Mouse (Mus musculus): ENCODE data around the gene Engase. TPM values are rescaled to one million over a fixed set of nuclear protein-coding genes. Genes with fewer than 3 reads are reported as not detected.

Engase gene
- polyA plus RNA-seq, 1 experiment from 2014 or later: 5.4 TPM

GRCm38 (mm10) chr11:118438665-118439414, 37.8 kb upstream of the Engase start:
- 31% methylated on average over 11 of the region's 11 CpGs for WGBS
- H3K9me3 ChIP-seq (replicated peaks): no peaks in the 10 kb centered on the region
- H3K27ac ChIP-seq: no peak overlapping the region
- ATAC-seq (replicated peaks; ENCODE audit: low FRiP score): no peak
- peak overlapping the region; percentile 5; the same call in 1 of the 2 replicates for H3K9ac ChIP-seq
- no peak overlapping the region for H3K4me3 ChIP-seq (replicated peaks)
- H3K27me3 ChIP-seq: no peaks in the 10 kb centered on the region
- no peak overlapping the region for H3K4me2 ChIP-seq
- no peaks in the 10 kb centered on the region for H3K36me3 ChIP-seq
- H3K4me1 ChIP-seq: peaks cover 31% of the 10 kb centered on the region

DNA sequence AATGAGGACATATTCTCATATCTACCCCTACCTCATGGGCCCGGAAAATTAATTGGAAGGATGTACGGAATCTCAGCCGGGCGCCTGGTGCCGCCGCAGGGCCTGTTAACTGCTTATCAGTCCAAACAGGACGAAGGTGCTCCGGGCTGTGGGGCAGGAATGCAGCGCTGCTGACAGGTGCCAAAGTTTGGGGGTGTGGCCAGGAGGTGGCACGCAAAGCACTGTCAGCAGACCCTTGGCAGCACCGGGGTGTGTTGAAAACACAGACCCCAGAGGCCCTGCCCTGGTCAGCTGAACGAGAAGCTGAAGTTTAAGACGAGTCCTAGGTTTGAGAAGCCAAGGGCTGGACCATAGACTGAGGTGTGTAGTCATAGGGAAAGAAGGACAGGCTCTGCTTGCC, 33.9 kb upstream of the Engase start:
- H3K9ac ChIP-seq: no peak overlapping the region
- H3K4me3 ChIP-seq (replicated peaks): no peak overlapping the region
- 78% methylated on average over 13 of the region's 13 CpGs for WGBS
- no peak overlapping the region for H3K27ac ChIP-seq
- ATAC-seq (replicated peaks; ENCODE audit: low FRiP score): no peak
- 0 out of 2 replicates have a peak, but pooled peaks cover 4% of the 10 kb centered on the region for H3K27me3 ChIP-seq
- peaks cover 14% of the 10 kb centered on the region for H3K4me1 ChIP-seq
- no peaks in the 10 kb centered on the region for H3K9me3 ChIP-seq (replicated peaks)
- no peaks in the 10 kb centered on the region for H3K36me3 ChIP-seq
- H3K4me2 ChIP-seq: no peak overlapping the region

- H3K4me2 ChIP-seq: no peak overlapping the region
- WGBS: 35% methylated on average over 11 of the region's 11 CpGs
- no peak overlapping the region for H3K4me3 ChIP-seq (replicated peaks)
- ATAC-seq (replicated peaks; ENCODE audit: low FRiP score): peak; percentile 30; the same call in 1 of the 2 replicates
- H3K9me3 ChIP-seq (replicated peaks): no peaks in the 10 kb centered on the region
- 0 out of 2 replicates have a peak, but pooled peaks cover 4% of the 10 kb centered on the region for H3K27me3 ChIP-seq
- H3K9ac ChIP-seq: no peak overlapping the region
- H3K36me3 ChIP-seq: no peaks in the 10 kb centered on the region
- no peak overlapping the region for H3K27ac ChIP-seq
- peaks cover 12% of the 10 kb centered on the region for H3K4me1 ChIP-seq
Measured at GRCm38 (mm10) chr11:118443201-118443970, 33.2 kb upstream of the Engase start.

DNA sequence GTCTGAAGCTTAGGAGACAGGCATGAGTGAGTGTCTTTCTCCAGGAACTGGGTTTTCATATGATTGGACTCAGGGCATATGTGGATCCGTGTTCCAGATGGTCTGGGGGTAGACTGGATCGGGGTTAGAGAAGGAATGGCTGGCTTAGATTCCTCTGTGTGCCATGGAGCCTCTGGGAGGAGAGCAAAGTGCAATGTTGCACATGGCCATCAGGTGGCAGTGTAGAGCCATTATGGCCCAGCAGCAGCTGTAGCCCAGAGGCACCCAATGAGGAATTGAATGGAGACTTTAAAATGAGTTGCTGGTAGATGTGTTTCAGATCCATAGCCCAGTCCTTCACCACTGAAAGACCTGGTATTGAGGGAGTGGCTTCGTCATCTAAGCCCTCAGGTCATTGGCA, 30.8 kb upstream of the Engase start:
- 13% methylated on average over 3 of the region's 3 CpGs for WGBS
- peak; percentile 61; the same call in 1 of the 2 replicates for ATAC-seq (replicated peaks; ENCODE audit: low FRiP score)
- Histone ChIP-seq H3K27ac (no peak overlapping the region), H3K27me3 (0 out of 2 replicates have a peak, but pooled peaks cover 4% of the 10 kb centered on the region), H3K9me3 (replicated peaks) (no peaks in the 10 kb centered on the region), H3K4me3 (replicated peaks) (no peak overlapping the region), H3K36me3 (no peaks in the 10 kb centered on the region), H3K4me1 (no peaks in the 10 kb centered on the region), H3K4me2 (no peak overlapping the region), H3K9ac (no peak overlapping the region)

DNA sequence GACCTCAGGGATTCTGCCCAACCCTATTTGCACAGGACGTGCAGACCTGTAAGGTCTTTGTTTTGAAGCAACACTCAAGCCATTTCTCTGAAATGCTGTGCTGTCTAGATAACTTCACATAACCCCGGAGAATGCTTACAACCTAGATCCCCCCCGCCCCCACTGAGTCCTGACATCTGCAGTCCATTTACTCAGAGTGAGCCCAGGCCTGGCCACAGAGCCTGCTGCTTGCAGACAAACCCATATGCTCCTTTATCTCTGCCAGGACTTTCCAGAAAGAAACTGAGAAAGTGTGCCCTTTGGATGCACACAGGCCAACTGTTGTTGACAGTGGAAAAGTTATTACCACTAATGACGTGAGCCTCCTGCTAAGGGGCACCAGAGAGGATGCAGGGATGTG, 29.3 kb upstream of the Engase start:
- Histone ChIP-seq H3K27ac (no peak overlapping the region), H3K9ac (no peak overlapping the region), H3K9me3 (replicated peaks) (no peaks in the 10 kb centered on the region), H3K36me3 (no peaks in the 10 kb centered on the region), H3K27me3 (0 out of 2 replicates have a peak, but pooled peaks cover 4% of the 10 kb centered on the region), H3K4me2 (no peak overlapping the region), H3K4me3 (replicated peaks) (no peak overlapping the region), H3K4me1 (no peaks in the 10 kb centered on the region)
- WGBS: 63% methylated on average over 4 of the region's 4 CpGs
- ATAC-seq (replicated peaks; ENCODE audit: low FRiP score): no peak

DNA sequence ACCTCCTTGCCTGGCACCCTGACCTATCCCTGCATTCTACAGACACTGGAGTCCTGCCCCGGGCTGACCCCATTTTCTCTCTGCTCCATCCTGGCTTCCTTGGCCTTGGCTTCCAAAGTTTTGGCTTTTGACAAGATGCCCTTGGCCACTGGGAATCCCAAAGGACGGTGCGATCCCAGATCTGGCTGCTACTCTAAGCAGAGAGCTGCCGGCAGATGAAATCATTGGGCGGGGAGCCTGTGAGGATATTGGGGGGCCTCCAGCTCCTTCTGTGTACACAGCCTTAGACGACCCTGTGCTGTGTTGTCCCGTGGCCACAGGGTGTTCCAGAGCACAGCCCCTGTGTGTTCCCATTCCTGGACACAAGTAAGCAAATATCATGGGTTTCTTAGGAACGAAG, 28.2 kb upstream of the Engase start:
- 85% methylated on average over 8 of the region's 8 CpGs for WGBS
- ATAC-seq (replicated peaks; ENCODE audit: low FRiP score): no peak
- Histone ChIP-seq H3K27ac (no peak overlapping the region), H3K36me3 (no peaks in the 10 kb centered on the region), H3K9me3 (replicated peaks) (no peaks in the 10 kb centered on the region), H3K4me3 (replicated peaks) (no peak overlapping the region), H3K9ac (no peak overlapping the region), H3K27me3 (0 out of 2 replicates have a peak, but pooled peaks cover 4% of the 10 kb centered on the region), H3K4me1 (no peaks in the 10 kb centered on the region), H3K4me2 (no peak overlapping the region)

- ATAC-seq (replicated peaks; ENCODE audit: low FRiP score): no peak
- Histone ChIP-seq H3K9ac (no peak overlapping the region), H3K27me3 (no peaks in the 10 kb centered on the region), H3K36me3 (no peaks in the 10 kb centered on the region), H3K9me3 (replicated peaks) (no peaks in the 10 kb centered on the region), H3K27ac (no peak overlapping the region), H3K4me3 (replicated peaks) (no peak overlapping the region), H3K4me1 (no peaks in the 10 kb centered on the region), H3K4me2 (no peak overlapping the region)
- WGBS: 89% methylated on average over 6 of the region's 6 CpGs
Measured at GRCm38 (mm10) chr11:118451211-118451610, 25.4 kb upstream of the Engase start.

GRCm38 (mm10) chr11:118452955-118453354, 23.7 kb upstream of the Engase start:
- Histone ChIP-seq H3K4me1 (no peaks in the 10 kb centered on the region), H3K4me2 (no peak overlapping the region), H3K9me3 (replicated peaks) (no peaks in the 10 kb centered on the region), H3K4me3 (replicated peaks) (no peak overlapping the region), H3K9ac (no peak overlapping the region), H3K36me3 (no peaks in the 10 kb centered on the region), H3K27ac (no peak overlapping the region), H3K27me3 (no peaks in the 10 kb centered on the region)
- ATAC-seq (replicated peaks; ENCODE audit: low FRiP score): no peak
- WGBS: 63% methylated on average over 2 of the region's 2 CpGs

GRCm38 (mm10) chr11:118453886-118454671, 22.6 kb upstream of the Engase start:
- Histone ChIP-seq H3K27ac (no peak overlapping the region), H3K4me3 (replicated peaks) (no peak overlapping the region), H3K9ac (no peak overlapping the region), H3K4me2 (no peak overlapping the region), H3K36me3 (no peaks in the 10 kb centered on the region), H3K27me3 (no peaks in the 10 kb centered on the region), H3K9me3 (replicated peaks) (no peaks in the 10 kb centered on the region), H3K4me1 (peaks cover 5% of the 10 kb centered on the region)
- WGBS: 75% methylated on average over 11 of the region's 11 CpGs
- no peak for ATAC-seq (replicated peaks; ENCODE audit: low FRiP score)

- Histone ChIP-seq H3K27ac (no peak overlapping the region), H3K4me3 (replicated peaks) (no peak overlapping the region), H3K36me3 (no peaks in the 10 kb centered on the region), H3K9ac (no peak overlapping the region), H3K4me2 (no peak overlapping the region), H3K27me3 (no peaks in the 10 kb centered on the region), H3K4me1 (peaks cover 12% of the 10 kb centered on the region), H3K9me3 (replicated peaks) (0 out of 2 replicates have a peak, but pooled peaks cover 3% of the 10 kb centered on the region)
- WGBS: 81% methylated on average over 6 of the region's 6 CpGs
- ATAC-seq (replicated peaks; ENCODE audit: low FRiP score): no peak
Measured at GRCm38 (mm10) chr11:118455788-118456187, 20.8 kb upstream of the Engase start.

DNA sequence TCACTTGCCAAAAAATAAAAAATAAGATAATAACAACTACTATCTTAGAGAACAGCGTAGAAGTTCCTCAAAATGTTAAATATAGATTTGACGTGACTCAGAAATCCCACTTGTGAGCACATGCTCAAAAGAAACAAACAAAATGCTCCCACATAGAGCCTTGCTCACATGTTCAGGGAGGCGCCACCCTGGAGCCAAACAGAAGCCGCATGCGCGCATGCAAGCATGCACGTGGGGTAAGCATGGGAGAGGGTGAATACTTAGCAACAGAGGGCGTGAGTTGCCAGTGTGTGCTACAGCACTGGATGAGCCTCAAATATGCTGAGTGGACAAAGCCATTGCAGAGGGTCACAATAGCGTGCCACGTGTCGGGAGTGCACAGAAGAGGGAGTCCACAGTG, 19.7 kb upstream of the Engase start:
- H3K36me3 ChIP-seq: no peaks in the 10 kb centered on the region

More for the DNA sequence above, 19.7 kb upstream of the Engase start:
- no peaks in the 10 kb centered on the region for H3K27me3 ChIP-seq
- peaks cover 12% of the 10 kb centered on the region for H3K4me1 ChIP-seq
- no peak overlapping the region for H3K27ac ChIP-seq
- H3K9me3 ChIP-seq (replicated peaks): 0 out of 2 replicates have a peak, but pooled peaks cover 3% of the 10 kb centered on the region
- no peak overlapping the region for H3K4me2 ChIP-seq
- 86% methylated on average over 11 of the region's 11 CpGs for WGBS
- ATAC-seq (replicated peaks; ENCODE audit: low FRiP score): no peak
- H3K9ac ChIP-seq: no peak overlapping the region
- no peak overlapping the region for H3K4me3 ChIP-seq (replicated peaks)
